Mouse (Mus musculus): ENCODE data around the gene Zxdc. TPM values are rescaled to one million over a fixed set of nuclear protein-coding genes. Genes with fewer than 3 reads are reported as not detected.
A peak's percentile ranks its signal among the peaks of the same experiment; 100 is the strongest.

Gene Zxdc
- total RNA-seq (2021): 10 to 100 TPM; 14.4 to 14.6 TPM

GRCm38 (mm10) chr6:90368976-90369724 lies at the start of gene Zxdc:
Zxdc (plus strand) TSS chr6:90369492.
- intact Hi-C loops (cut with DNase I): no loop called here
- peak; percentile 99 for DNase-seq

- intact Hi-C loops (cut with DNase I): no loop called here
- DNase-seq: no peak
Observed at GRCm38 (mm10) chr6:90320429-90320828, 48.9 kb upstream of the Zxdc start.

GRCm38 (mm10) chr6:90321811-90322210 lies 47.5 kb upstream of the Zxdc start:
- DNase-seq: no peak
- intact Hi-C loops (cut with DNase I): no loop called here

GRCm38 (mm10) chr6:90324026-90324425 lies 45.3 kb upstream of the Zxdc start:
- intact Hi-C loops (cut with DNase I): no loop called here
- no peak for DNase-seq

GRCm38 (mm10) chr6:90324463-90324862 lies 44.8 kb upstream of the Zxdc start:
- no peak for DNase-seq
- intact Hi-C loops (cut with DNase I): no loop called here

GRCm38 (mm10) chr6:90324991-90325390 lies 44.3 kb upstream of the Zxdc start, which contains the start of gene Chst13:
Chst13 (minus strand) TSS chr6:90325185.
- peak in 1 of 2 experiments; percentile 4 for DNase-seq

GRCm38 (mm10) chr6:90327670-90328069 lies 41.6 kb upstream of the Zxdc start:
- DNase-seq: peak in 1 of 2 experiments; percentile 12
- intact Hi-C loops (cut with DNase I): loop anchor here (5.0 kb wide), 1 partner anchor 645 kb away; no protein-coding TSS in a partner anchor

More at GRCm38 (mm10) chr6:90324991-90325390, 44.3 kb upstream of the Zxdc start, which contains the start of gene Chst13:
- intact Hi-C loops (cut with DNase I): loop anchor here (5.0 kb wide), 1 partner anchor 643 kb away; no protein-coding TSS in a partner anchor

- peak; percentile 49 to 61 for DNase-seq
- intact Hi-C loops (cut with DNase I): loop anchor here (5.0 kb wide), 1 partner anchor 648 kb away; no protein-coding TSS in a partner anchor
Observed at GRCm38 (mm10) chr6:90329953-90330352, 39.3 kb upstream of the Zxdc start.

GRCm38 (mm10) chr6:90332561-90333425 lies 36.5 kb upstream of the Zxdc start, which contains the start of gene Uroc1:
Uroc1 (plus strand) TSS chr6:90333284.
- no peak for DNase-seq
- intact Hi-C loops (cut with DNase I): no loop called here

- intact Hi-C loops (cut with DNase I): no loop called here
- DNase-seq: no peak
Observed at GRCm38 (mm10) chr6:90334244-90334643, 35.0 kb upstream of the Zxdc start.

- DNase-seq: no peak
- intact Hi-C loops (cut with DNase I): no loop called here
Observed at GRCm38 (mm10) chr6:90342343-90342742, 26.9 kb upstream of the Zxdc start.

GRCm38 (mm10) chr6:90347183-90347582 lies 22.1 kb upstream of the Zxdc start:
- no peak for DNase-seq
- intact Hi-C loops (cut with DNase I): no loop called here

GRCm38 (mm10) chr6:90348500-90348899 lies 20.8 kb upstream of the Zxdc start:
- DNase-seq: no peak
- intact Hi-C loops (cut with DNase I): no loop called here

- intact Hi-C loops (cut with DNase I): loop anchor here (5.0 kb wide), 1 partner anchor 72 kb away; no protein-coding TSS in a partner anchor
- no peak for DNase-seq
Observed at GRCm38 (mm10) chr6:90350011-90350410, 19.3 kb upstream of the Zxdc start.

GRCm38 (mm10) chr6:90358142-90358541 lies 11.2 kb upstream of the Zxdc start:
- intact Hi-C loops (cut with DNase I): no loop called here
- no peak for DNase-seq

- intact Hi-C loops (cut with DNase I): no loop called here
- no peak for DNase-seq
Observed at GRCm38 (mm10) chr6:90359445-90359844, 9.8 kb upstream of the Zxdc start.

GRCm38 (mm10) chr6:90360024-90360781 lies 9.1 kb upstream of the Zxdc start:
- intact Hi-C loops (cut with DNase I): no loop called here
- DNase-seq: peak; percentile 56 to 68

- DNase-seq: no peak
- intact Hi-C loops (cut with DNase I): no loop called here
Observed at GRCm38 (mm10) chr6:90360922-90361614, 8.2 kb upstream of the Zxdc start.

GRCm38 (mm10) chr6:90363301-90363700 lies 6.0 kb upstream of the Zxdc start:
- intact Hi-C loops (cut with DNase I): no loop called here
- no peak for DNase-seq

Measured in heart, postnatal 36 days (tissue).